Mouse (Mus musculus) spleen, adult 2 months (tissue): ENCODE measurements around the gene Cntn4.

Experiments
- CTCF ChIP-seq: fragments of 200-500 bp; IDR thresholded peaks from 2 replicates; pipeline ENCODE4 v1.5.1; 2011; ENCODE audit warnings: mild to moderate bottlenecking, inconsistent platforms; ENCODE audit not compliant: insufficient read depth, insufficient read length, insufficient replicate concordance; ENCODE audit errors: extremely low read depth
- POLR2A ChIP-seq: fragments of 200-500 bp; IDR thresholded peaks from 2 replicates; pipeline ENCODE4 v1.6.1; 2011; ENCODE audit warnings: low read depth, low read length, inconsistent platforms

DNA sequence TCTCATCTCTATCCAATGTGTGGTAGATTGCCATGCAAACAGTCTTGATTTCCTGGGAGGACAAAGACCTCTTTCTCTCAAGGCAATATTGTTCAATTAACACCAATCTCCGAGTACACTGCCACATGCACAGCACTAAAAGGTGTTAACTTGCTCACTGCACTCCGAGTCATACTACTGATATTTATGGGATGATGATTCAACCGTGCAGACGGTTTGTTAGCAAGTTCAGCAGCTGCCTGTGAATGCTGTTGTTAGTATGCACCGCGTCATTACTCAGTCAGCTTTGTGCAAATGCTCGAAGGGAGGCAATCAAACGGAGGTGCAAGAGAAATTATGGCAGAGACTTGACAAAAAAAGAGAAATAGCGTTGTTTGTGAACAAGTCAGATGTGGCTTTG is 826.5 kb downstream of the Cntn4 start:
- TF ChIP-seq CTCF (no peak), POLR2A (no peak)
